Mouse (Mus musculus) intestine, embryonic 14.5 days (tissue): ENCODE results near the gene Ucn. TPM values are rescaled to one million over a fixed set of nuclear protein-coding genes. Genes with fewer than 3 reads are reported as not detected.

Experiments used
- ATAC-seq: fragments of 200-750 bp; cut with Nextera tagmentation; replicated peaks from 2 replicates; pipeline ENCODE4 v1.8.0; 2017; ENCODE audit warnings: low read depth, moderate number of reproducible peaks, moderate TSS enrichment, moderate library complexity; ENCODE audit not compliant: low FRiP score, low TSS enrichment
- DNase-seq: peaks from one replicate; pipeline ENCODE4 v3.0.0-alpha.2; 2018; ENCODE audit warnings: low spot score
- H3K27ac ChIP-seq: fragments of 300-500 bp; sonication (generic); 2 replicates; pipeline ENCODE4 v1.5.1; 2014; ENCODE audit warnings: low read depth, mild to moderate bottlenecking, control low read depth
- H3K27me3 ChIP-seq: fragments of 300-500 bp; sonication (generic); replicated peaks from 2 replicates; pipeline ENCODE4 v1.6.1; 2014; ENCODE audit warnings: low read length, control low read depth; ENCODE audit not compliant: control insufficient read depth, insufficient read depth
- H3K36me3 ChIP-seq: fragments of 300-500 bp; sonication (generic); 2 replicates; pipeline ENCODE4 v1.6.1; 2014; ENCODE audit warnings: low read length, control low read depth; ENCODE audit not compliant: control insufficient read depth, insufficient read depth
- H3K4me1 ChIP-seq: fragments of 300-500 bp; sonication (generic); replicated peaks from 2 replicates; pipeline ENCODE4 v1.6.1; 2014; ENCODE audit warnings: low read length, control low read depth, mixed read lengths; ENCODE audit not compliant: control insufficient read depth, insufficient read depth
- H3K4me2 ChIP-seq: fragments of 300-500 bp; sonication (generic); 2 replicates; pipeline ENCODE4 v1.6.1; 2014; ENCODE audit warnings: low read length
- H3K4me3 ChIP-seq: fragments of 300-500 bp; sonication (generic); 2 replicates; pipeline ENCODE4 v1.5.1; 2014; ENCODE audit warnings: low read depth, low read length, control low read depth, mixed read lengths
- H3K9ac ChIP-seq: fragments of 300-500 bp; sonication (generic); 2 replicates; pipeline ENCODE4 v1.6.1; 2014; ENCODE audit warnings: mild to moderate bottlenecking, low read length
- H3K9me3 ChIP-seq: fragments of 300-500 bp; sonication (generic); 2 replicates; pipeline ENCODE4 v1.6.1; 2016; ENCODE audit warnings: low read length, control low read depth; ENCODE audit not compliant: control insufficient read depth
- WGBS: fragments of 180-500 bp; shearing (Covaris S2); extraction: QIAGEN DNeasy Blood & Tissue Kit; methylation state at CpG from one replicate; pipeline ENCODE4 v1.1.7; 2014; 5-methylcytosine and 5-hydroxymethylcytosine counted together
- polyA plus RNA-seq: library from polyadenylated mRNA; unstranded; fragments of >200 nt; fragmentation: Nextera tagmentation; extraction: Ambion mirVana; gene quantifications from 2 replicates; pipeline ENCODE4 v1.2.1, GENCODE M21; 2014

Ucn gene
- polyA plus RNA-seq, 1 experiment from 2014 or later = not detected

- WGBS = under 1% methylated on average over 59 of the region's 59 CpGs
- DNase-seq = peak; percentile 67
- H3K9ac ChIP-seq = no peak overlapping the region
- H3K4me2 ChIP-seq = peak overlapping the region; percentile 44
- peaks cover 93% of the 10 kb centered on the region for H3K27me3 ChIP-seq
- H3K4me3 ChIP-seq = peak overlapping the region; percentile 27
- ATAC-seq = no peak; the same call in 1 of the 2 replicates
- H3K36me3 ChIP-seq = no peaks in the 10 kb centered on the region
- peaks cover 16% of the 10 kb centered on the region; the same call in 1 of the 2 replicates for H3K4me1 ChIP-seq
- no peaks in the 10 kb centered on the region for H3K9me3 ChIP-seq
- no peak overlapping the region for H3K27ac ChIP-seq
Observed at GRCm38 (mm10) chr5:31094799-31095691, 43.6 kb downstream of the Ucn start.

GRCm38 (mm10) chr5:31094100-31094798 lies 44.4 kb downstream of the Ucn start:
- WGBS = 3% methylated on average over 29 of the region's 29 CpGs
- Histone ChIP-seq H3K9ac (no peak overlapping the region), H3K27me3 (peaks cover 97% of the 10 kb centered on the region), H3K4me2 (peak overlapping the region; percentile 44; the same call in 1 of the 2 replicates), H3K27ac (no peak overlapping the region), H3K4me3 (peak overlapping the region; percentile 27; the same call in 1 of the 2 replicates), H3K4me1 (peaks cover 16% of the 10 kb centered on the region; the same call in 1 of the 2 replicates), H3K9me3 (no peaks in the 10 kb centered on the region), H3K36me3 (no peaks in the 10 kb centered on the region)
- DNase-seq (peak; percentile 62), ATAC-seq (no peak)

DNA sequence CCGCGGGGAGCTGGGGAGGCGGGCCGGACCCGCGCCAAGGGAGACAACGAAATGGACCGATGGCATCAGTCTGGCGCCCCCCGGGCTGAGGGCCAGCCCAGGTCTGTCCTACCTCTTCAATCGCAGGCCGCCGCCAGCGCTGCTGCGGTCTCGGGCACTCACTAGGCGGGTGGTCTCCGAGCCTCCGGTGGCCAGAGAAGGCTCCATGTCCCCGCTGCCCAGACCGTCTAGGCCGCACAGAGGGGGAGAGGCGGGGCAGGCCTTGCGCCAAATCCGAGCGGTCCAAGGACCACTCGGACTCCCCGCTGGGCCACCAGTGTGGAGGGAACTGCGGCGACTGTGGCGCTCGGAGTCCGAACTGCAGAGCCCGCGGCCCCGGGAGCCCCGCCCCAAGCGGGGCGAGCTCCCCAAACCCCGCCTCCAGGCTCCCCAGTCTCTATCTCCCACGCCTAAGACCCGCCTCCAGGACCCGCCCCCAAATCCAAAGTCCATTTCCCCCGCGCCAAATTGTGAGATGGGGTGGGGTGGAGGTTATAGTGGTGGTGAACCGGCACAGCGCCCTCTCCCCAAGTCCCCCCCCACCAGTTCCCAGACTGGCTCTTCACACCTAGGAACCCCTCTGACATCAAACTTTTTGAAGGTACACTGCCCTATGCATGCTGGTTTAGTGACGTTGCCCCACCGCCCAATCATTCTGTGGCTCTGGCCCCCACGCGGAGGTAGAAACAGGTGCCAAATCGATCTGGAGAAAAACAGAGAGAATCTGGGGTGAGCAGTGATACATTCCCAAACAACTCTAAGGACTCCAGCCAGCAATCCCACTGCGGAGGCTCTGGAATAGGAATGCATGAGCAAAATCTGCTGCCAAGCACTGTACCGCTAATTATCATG lies 45.2 kb downstream of the Ucn start:
- WGBS = under 1% methylated on average over 46 of the region's 54 CpGs

DNA sequence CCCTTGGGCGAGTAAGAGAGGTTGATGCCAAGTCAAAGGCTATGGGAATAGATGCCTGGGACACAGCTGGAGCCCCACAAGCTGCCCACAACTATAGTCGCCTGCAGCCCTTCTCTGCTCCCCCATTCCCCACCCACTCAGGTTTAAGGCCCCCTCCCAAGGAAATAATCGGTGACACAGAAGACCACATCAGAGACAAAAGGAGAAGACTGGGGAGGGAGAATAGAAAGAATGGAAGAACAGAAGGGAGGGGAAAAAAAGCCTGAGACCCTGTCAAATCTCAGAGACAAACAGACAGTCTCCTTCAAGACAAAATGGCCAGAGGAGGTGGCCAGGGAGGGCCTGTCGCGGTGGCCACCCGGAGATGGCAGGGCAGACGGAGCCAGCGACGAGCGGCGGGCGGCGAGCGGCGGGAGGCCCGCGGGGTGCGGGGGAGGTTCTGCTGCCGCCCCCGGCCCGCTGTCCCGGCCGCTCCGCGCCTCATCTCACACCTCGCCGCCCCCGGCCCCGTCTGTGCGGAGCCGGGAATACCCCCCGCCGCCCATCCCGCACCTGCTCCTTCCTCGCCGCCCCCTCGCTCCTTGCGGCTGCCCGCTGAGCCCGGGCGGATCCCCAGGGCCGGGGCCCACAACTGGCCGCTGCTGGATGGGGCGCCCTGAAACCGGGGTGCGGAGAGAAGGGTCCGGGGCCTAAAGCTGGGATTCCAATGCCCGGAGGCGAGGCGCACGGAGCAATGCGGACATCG lies 46.2 kb downstream of the Ucn start:
- H3K4me3 ChIP-seq = peak overlapping the region; percentile 39
- H3K4me2 ChIP-seq = peak overlapping the region; percentile 53
- DNase-seq = peak; percentile 60
- H3K9ac ChIP-seq = no peak overlapping the region
- H3K36me3 ChIP-seq = no peaks in the 10 kb centered on the region
- peaks cover 16% of the 10 kb centered on the region; the same call in 1 of the 2 replicates for H3K4me1 ChIP-seq
- no peaks in the 10 kb centered on the region for H3K9me3 ChIP-seq
- peaks cover 94% of the 10 kb centered on the region for H3K27me3 ChIP-seq
- no peak for ATAC-seq
- H3K27ac ChIP-seq = no peak overlapping the region
- 2% methylated on average over 53 of the region's 53 CpGs for WGBS

More for the DNA sequence above, 45.2 kb downstream of the Ucn start:
- peak overlapping the region; percentile 39 for H3K4me3 ChIP-seq
- peaks cover 97% of the 10 kb centered on the region for H3K27me3 ChIP-seq
- no peaks in the 10 kb centered on the region for H3K9me3 ChIP-seq
- H3K27ac ChIP-seq = no peak overlapping the region
- no peak overlapping the region for H3K9ac ChIP-seq
- ATAC-seq (peak; percentile 50; the same call in 1 of the 2 replicates), DNase-seq (peak; percentile 74)
- no peaks in the 10 kb centered on the region for H3K36me3 ChIP-seq
- H3K4me1 ChIP-seq = peaks cover 16% of the 10 kb centered on the region; the same call in 1 of the 2 replicates
- H3K4me2 ChIP-seq = peak overlapping the region; percentile 53

Other genes starting within 250 kb of the Ucn start
- 482 and 490 TPM in 2 replicates for gene Ost4, start 231.0 kb downstream of the Ucn start, polyA plus RNA-seq
- gene Emilin1, start 225.4 kb downstream of the Ucn start, polyA plus RNA-seq = 187 and 209 TPM in 2 replicates
- gene Khk, start 217.4 kb downstream of the Ucn start, polyA plus RNA-seq = 21.6 and 21.9 TPM in 2 replicates
- 10.3 and 14.2 TPM in 2 replicates for gene Cgref1, start 193.2 kb downstream of the Ucn start, polyA plus RNA-seq
- gene Preb, start 178.5 kb downstream of the Ucn start, polyA plus RNA-seq = 110 and 119 TPM in 2 replicates
- gene Tcf23, start 170.2 kb downstream of the Ucn start, polyA plus RNA-seq = 0.42 and 0.68 TPM in 2 replicates
- 170 and 178 TPM in 2 replicates for gene Atraid, start 90.5 kb downstream of the Ucn start, polyA plus RNA-seq
- 12.2 and 12.3 TPM in 2 replicates for gene Slc5a6, start 89.9 kb downstream of the Ucn start, polyA plus RNA-seq
- gene Cad, start 84.0 kb downstream of the Ucn start, polyA plus RNA-seq = 31.2 and 32.4 TPM in 2 replicates
- not detected in 2 replicates for gene Dnajc5g, start 32.5 kb downstream of the Ucn start, polyA plus RNA-seq
- gene Slc30a3, start 30.6 kb downstream of the Ucn start, polyA plus RNA-seq = 0.20 and 0.23 TPM in 2 replicates
- gene Trim54, start 22.1 kb downstream of the Ucn start, polyA plus RNA-seq = not detected in 2 replicates
- 62.2 and 72.5 TPM in 2 replicates for gene Mpv17, start 15.4 kb upstream of the Ucn start, polyA plus RNA-seq
- gene Gm29609, start 41.1 kb upstream of the Ucn start, polyA plus RNA-seq = 1.3 TPM in 2 replicates
- gene Gtf3c2, start 41.3 kb upstream of the Ucn start, polyA plus RNA-seq = 70.3 and 74.9 TPM in 2 replicates
- 127 and 134 TPM in 2 replicates for gene Snx17, start 54.4 kb upstream of the Ucn start, polyA plus RNA-seq
- gene Eif2b4, start 54.6 kb upstream of the Ucn start, polyA plus RNA-seq = 63.6 and 65.0 TPM in 2 replicates
- gene Zfp513, start 63.5 kb upstream of the Ucn start, polyA plus RNA-seq = 5.1 and 5.2 TPM in 2 replicates
- gene Ppm1g, start 81.9 kb upstream of the Ucn start, polyA plus RNA-seq = 139 and 145 TPM in 2 replicates
- 138 and 158 TPM in 2 replicates for gene Nrbp1, start 102.0 kb upstream of the Ucn start, polyA plus RNA-seq
- 0.48 and 0.60 TPM in 2 replicates for gene Gm9970, start 102.4 kb upstream of the Ucn start, polyA plus RNA-seq
- 59.4 and 71.9 TPM in 2 replicates for gene Krtcap3, start 112.9 kb upstream of the Ucn start, polyA plus RNA-seq
- gene Ift172, start 152.3 kb upstream of the Ucn start, polyA plus RNA-seq = 29.5 and 30.6 TPM in 2 replicates
- gene Fndc4, start 157.3 kb upstream of the Ucn start, polyA plus RNA-seq = 39.9 and 41.9 TPM in 2 replicates
- 0.42 and 0.60 TPM in 2 replicates for gene Gckr, start 158.6 kb upstream of the Ucn start, polyA plus RNA-seq